Mouse (Mus musculus): ENCODE results near the gene Tbx19. TPM values are rescaled to one million over a fixed set of nuclear protein-coding genes. Genes with fewer than 3 reads are reported as not detected.

The Tbx19 gene
- polyA plus RNA-seq, 1 experiment from 2014 or later = not detected

DNA sequence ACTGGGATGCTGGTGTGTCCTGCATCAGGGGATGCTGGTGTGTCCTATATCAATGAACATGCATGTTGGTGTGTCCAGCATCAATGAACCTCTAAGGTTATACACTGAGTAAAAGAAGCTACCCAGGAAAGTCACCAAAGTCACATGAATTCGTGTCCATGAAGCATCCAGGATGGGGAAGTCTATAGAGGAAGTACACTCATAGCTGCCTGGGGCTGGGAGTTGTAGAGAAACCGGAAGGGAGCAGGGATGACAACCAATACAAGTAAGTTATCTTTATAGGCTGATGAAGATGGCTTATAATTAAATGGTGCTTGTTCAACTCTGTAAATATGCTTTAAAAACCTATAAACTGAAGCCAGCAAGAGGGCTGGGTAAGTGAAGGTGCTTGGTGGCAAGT is 26.7 kb downstream of the Tbx19 start:
- Histone ChIP-seq H3K9ac (no peak overlapping the region), H3K27me3 (ENCODE audit: insufficient read depth, low read length) (no peaks in the 10 kb centered on the region), H3K9me3 (ENCODE audit: low read depth, low read length) (no peaks in the 10 kb centered on the region), H3K27ac (ENCODE audit: low read depth) (no peak overlapping the region), H3K4me3 (ENCODE audit: low read depth, low read length) (no peak overlapping the region), H3K4me2 (no peak overlapping the region), H3K36me3 (ENCODE audit: insufficient read depth) (no peaks in the 10 kb centered on the region), H3K4me1 (ENCODE audit: insufficient read depth) (no peaks in the 10 kb centered on the region)
- DNase-seq (no peak), ATAC-seq (ENCODE audit: insufficient read depth) (no peak)
- TF ChIP-seq CTCF (IDR thresholded peaks at IDR 0.05; ENCODE audit: low read depth) = no peak
- 49% methylated on average over 2 of the region's 2 CpGs for WGBS

DNA sequence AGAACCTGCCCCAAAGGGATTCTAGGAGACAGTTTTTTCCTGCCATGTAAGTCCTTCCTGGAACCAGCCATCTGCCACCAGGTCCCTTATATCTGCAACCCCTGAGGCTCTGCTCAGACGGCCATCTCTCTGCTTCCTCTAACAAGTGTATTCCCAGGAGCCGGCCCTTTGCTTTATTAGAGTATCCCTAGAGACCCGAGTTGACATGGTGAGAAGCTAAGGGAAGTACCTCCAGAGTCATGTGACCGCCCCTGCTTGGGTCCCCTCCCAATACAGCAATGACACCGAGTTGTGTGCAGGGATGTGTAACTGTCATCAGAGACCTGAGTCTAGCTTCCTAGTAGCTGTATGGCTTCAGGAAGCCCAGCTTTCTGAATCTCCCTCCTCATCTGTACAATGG is 27.3 kb downstream of the Tbx19 start:
- no peak overlapping the region for H3K4me3 ChIP-seq (ENCODE audit: low read depth, low read length)
- WGBS = 73% methylated on average over 5 of the region's 5 CpGs
- H3K27me3 ChIP-seq (ENCODE audit: insufficient read depth, low read length) = no peaks in the 10 kb centered on the region
- H3K4me2 ChIP-seq = no peak overlapping the region
- no peak overlapping the region for H3K9ac ChIP-seq
- no peaks in the 10 kb centered on the region for H3K9me3 ChIP-seq (ENCODE audit: low read depth, low read length)
- H3K27ac ChIP-seq (ENCODE audit: low read depth) = no peak overlapping the region
- DNase-seq = no peak
- no peak for TF ChIP-seq CTCF (IDR thresholded peaks at IDR 0.05; ENCODE audit: low read depth)
- no peaks in the 10 kb centered on the region for H3K36me3 ChIP-seq (ENCODE audit: insufficient read depth)
- H3K4me1 ChIP-seq (ENCODE audit: insufficient read depth) = no peaks in the 10 kb centered on the region
- no peak for ATAC-seq (ENCODE audit: insufficient read depth)

- DNase-seq = peak; percentile 89
- H3K27me3 ChIP-seq (ENCODE audit: insufficient read depth, low read length) = no peaks in the 10 kb centered on the region
- H3K36me3 ChIP-seq (ENCODE audit: insufficient read depth) = no peaks in the 10 kb centered on the region
- no peaks in the 10 kb centered on the region for H3K4me1 ChIP-seq (ENCODE audit: insufficient read depth)
- peak; percentile 49; the same call in 1 of the 2 replicates for ATAC-seq (ENCODE audit: insufficient read depth)
- no peak overlapping the region for H3K9ac ChIP-seq
- no peak overlapping the region for H3K4me3 ChIP-seq (ENCODE audit: low read depth, low read length)
- no peaks in the 10 kb centered on the region for H3K9me3 ChIP-seq (ENCODE audit: low read depth, low read length)
- H3K4me2 ChIP-seq = no peak overlapping the region
- 73% methylated on average over 14 of the region's 14 CpGs for WGBS
- peak; percentile 82 for TF ChIP-seq CTCF (IDR thresholded peaks at IDR 0.05; ENCODE audit: low read depth)
- no peak overlapping the region for H3K27ac ChIP-seq (ENCODE audit: low read depth)
Observed at GRCm38 (mm10) chr1:165132187-165132877, 28.2 kb downstream of the Tbx19 start.

DNA sequence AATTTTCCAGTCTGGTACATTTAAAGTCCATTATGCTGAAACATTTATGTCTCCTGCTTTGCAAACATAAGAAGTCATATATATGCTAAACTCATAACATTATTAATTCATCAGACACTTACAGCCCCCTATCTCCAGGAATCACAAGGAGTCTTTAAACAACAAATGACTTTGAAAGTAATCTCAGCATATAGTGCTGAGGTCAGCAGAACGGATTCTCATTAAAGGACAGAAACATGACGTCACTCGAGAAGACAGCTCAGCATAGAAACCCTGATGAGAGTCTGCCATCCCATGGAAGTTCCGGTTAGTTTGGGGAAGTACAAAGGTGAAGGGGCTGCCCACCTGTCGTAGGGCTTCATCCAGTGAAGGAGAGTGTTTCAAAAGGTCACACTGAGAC is 31.0 kb downstream of the Tbx19 start:
- no peak overlapping the region for H3K4me2 ChIP-seq
- no peak for TF ChIP-seq CTCF (IDR thresholded peaks at IDR 0.05; ENCODE audit: low read depth)
- H3K27me3 ChIP-seq (ENCODE audit: insufficient read depth, low read length) = no peaks in the 10 kb centered on the region
- ATAC-seq (ENCODE audit: insufficient read depth) (no peak), DNase-seq (no peak)
- WGBS = 68% methylated on average over 5 of the region's 5 CpGs
- no peak overlapping the region for H3K4me3 ChIP-seq (ENCODE audit: low read depth, low read length)
- no peaks in the 10 kb centered on the region for H3K36me3 ChIP-seq (ENCODE audit: insufficient read depth)
- H3K9me3 ChIP-seq (ENCODE audit: low read depth, low read length) = no peaks in the 10 kb centered on the region
- no peaks in the 10 kb centered on the region for H3K4me1 ChIP-seq (ENCODE audit: insufficient read depth)
- H3K9ac ChIP-seq = no peak overlapping the region
- H3K27ac ChIP-seq (ENCODE audit: low read depth) = no peak overlapping the region

GRCm38 (mm10) chr1:165121096-165121495 is 39.5 kb downstream of the Tbx19 start:
- DNase-seq = no peak
- no peak for TF ChIP-seq CTCF (IDR thresholded peaks at IDR 0.05; ENCODE audit: low read depth)
- no peak for ATAC-seq (ENCODE audit: insufficient read depth)

DNA sequence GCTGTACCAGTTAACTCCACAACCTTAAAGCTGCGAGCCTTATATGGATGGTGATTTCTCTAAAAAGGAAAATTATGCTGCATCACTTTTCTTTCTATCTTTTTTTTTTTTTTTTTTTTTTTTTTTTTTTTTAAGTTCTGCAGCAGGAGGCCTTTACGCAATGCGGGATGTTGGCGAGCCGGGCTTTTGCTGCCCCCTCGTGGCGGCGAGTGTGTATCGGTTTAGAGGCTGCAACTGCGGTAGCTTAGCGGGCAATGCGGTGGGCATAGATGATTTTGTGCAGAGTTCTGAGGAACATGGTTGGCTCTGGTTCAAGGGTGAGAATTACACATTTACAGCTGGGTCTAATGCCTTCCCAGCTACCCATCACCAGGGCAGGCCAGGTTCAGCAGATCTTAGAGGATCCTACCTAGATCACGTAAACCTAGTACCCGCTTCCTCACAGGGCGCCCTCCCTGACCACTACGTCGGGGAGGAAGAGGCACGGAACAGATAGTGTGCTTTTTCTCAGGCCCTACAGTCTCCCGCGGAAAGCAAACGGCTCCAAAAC is 40.1 kb downstream of the Tbx19 start:
- DNase-seq (peak; percentile 94), ATAC-seq (ENCODE audit: insufficient read depth) (peak; percentile 78)
- Histone ChIP-seq H3K27me3 (ENCODE audit: insufficient read depth, low read length) (no peaks in the 10 kb centered on the region), H3K36me3 (ENCODE audit: insufficient read depth) (no peaks in the 10 kb centered on the region), H3K9ac (no peak overlapping the region), H3K27ac (ENCODE audit: low read depth) (no peak overlapping the region), H3K9me3 (ENCODE audit: low read depth, low read length) (no peaks in the 10 kb centered on the region), H3K4me3 (ENCODE audit: low read depth, low read length) (no peak overlapping the region), H3K4me1 (ENCODE audit: insufficient read depth) (no peaks in the 10 kb centered on the region), H3K4me2 (no peak overlapping the region)
- TF ChIP-seq CTCF (IDR thresholded peaks at IDR 0.05; ENCODE audit: low read depth) = peak; percentile 87
- WGBS = 23% methylated on average over 21 of the region's 21 CpGs

More at GRCm38 (mm10) chr1:165121096-165121495, 39.5 kb downstream of the Tbx19 start:
- no peak overlapping the region for H3K4me2 ChIP-seq
- no peaks in the 10 kb centered on the region for H3K27me3 ChIP-seq (ENCODE audit: insufficient read depth, low read length)
- H3K4me3 ChIP-seq (ENCODE audit: low read depth, low read length) = no peak overlapping the region
- no peak overlapping the region for H3K9ac ChIP-seq
- H3K27ac ChIP-seq (ENCODE audit: low read depth) = no peak overlapping the region
- H3K4me1 ChIP-seq (ENCODE audit: insufficient read depth) = no peaks in the 10 kb centered on the region
- H3K9me3 ChIP-seq (ENCODE audit: low read depth, low read length) = no peaks in the 10 kb centered on the region
- H3K36me3 ChIP-seq (ENCODE audit: insufficient read depth) = no peaks in the 10 kb centered on the region
- WGBS = 81% methylated on average over 7 of the region's 7 CpGs

DNA sequence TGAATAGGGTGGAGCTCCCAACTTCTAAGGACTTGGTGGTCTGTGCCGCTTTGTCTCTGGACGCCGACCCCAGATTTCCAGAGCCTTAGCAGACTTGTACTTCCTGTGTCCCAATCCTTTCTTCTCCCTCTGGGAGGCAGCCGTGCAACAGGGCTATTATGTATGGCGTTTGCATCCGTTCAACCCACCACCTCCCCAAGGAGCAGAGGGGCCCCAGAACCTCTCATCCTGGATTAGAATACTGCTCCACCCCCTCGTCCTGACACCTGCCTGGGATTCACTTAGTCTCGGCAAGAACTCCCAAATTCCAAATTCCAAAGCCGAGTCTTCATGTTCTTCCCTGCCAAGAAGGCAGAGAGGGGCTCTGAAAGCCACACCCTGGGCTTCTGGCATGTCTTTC is 40.8 kb downstream of the Tbx19 start:
- Histone ChIP-seq H3K4me1 (ENCODE audit: insufficient read depth) (no peaks in the 10 kb centered on the region), H3K27ac (ENCODE audit: low read depth) (no peak overlapping the region), H3K36me3 (ENCODE audit: insufficient read depth) (no peaks in the 10 kb centered on the region), H3K9me3 (ENCODE audit: low read depth, low read length) (no peaks in the 10 kb centered on the region), H3K27me3 (ENCODE audit: insufficient read depth, low read length) (no peaks in the 10 kb centered on the region), H3K4me3 (ENCODE audit: low read depth, low read length) (no peak overlapping the region), H3K9ac (no peak overlapping the region), H3K4me2 (peak overlapping the region; percentile 28; the same call in 1 of the 2 replicates)
- peak; percentile 42; the same call in 1 of the 2 replicates for ATAC-seq (ENCODE audit: insufficient read depth)
- no peak for TF ChIP-seq CTCF (IDR thresholded peaks at IDR 0.05; ENCODE audit: low read depth)
- peak; percentile 19 for DNase-seq
- 19% methylated on average over 9 of the region's 9 CpGs for WGBS

Data from lung, embryonic 14.5 days (tissue).